Mouse (Mus musculus) erythroblast, embryonic 14.5 days (primary cell): ENCODE data around the gene 3110009E18Rik.

Source experiments
- GATA1 ChIP-seq: IDR thresholded peaks from 2 replicates; pipeline ENCODE4 v1.6.1; 2012; ENCODE audit warnings: low read length, inconsistent platforms, mixed read lengths
- TAL1 ChIP-seq: IDR thresholded peaks from 3 replicates; pipeline ENCODE4 v1.6.1; 2012; ENCODE audit warnings: low read length, inconsistent platforms, mixed read lengths

DNA sequence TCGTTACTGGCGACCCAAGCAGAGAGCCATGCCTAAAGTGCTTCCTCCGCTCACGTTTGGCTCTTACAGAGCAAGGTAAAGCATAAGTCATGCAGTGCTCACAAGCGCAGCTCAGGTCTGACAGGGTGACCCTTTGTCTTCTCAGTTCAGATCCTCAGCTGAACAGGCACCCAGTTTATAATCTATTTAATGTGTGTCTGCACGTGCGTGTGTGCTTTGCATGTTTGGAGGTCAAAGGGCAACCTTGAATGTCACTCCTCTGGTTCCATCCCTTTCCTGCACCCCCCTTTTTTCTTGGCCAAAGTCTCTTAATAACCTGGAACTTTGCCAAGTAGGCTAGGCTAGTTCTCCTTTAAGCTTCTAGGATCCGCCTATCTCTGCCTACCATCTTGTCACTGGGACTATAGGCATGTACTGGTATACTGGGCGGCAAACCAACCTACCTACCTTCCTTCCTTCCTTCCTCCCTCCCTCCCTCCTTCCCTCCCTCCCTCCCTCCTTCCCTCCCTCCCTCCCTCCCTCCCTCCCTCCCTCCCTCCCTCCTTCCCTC is 19.2 kb downstream of the 3110009E18Rik start:
- TF ChIP-seq GATA1 (no peak), TAL1 (no peak)
